Mouse (Mus musculus): Measurements from ENCODE around the gene Kcnq5. TPM values are rescaled to one million over a fixed set of nuclear protein-coding genes. Genes with fewer than 3 reads are reported as not detected.

The Kcnq5 gene
- polyA plus RNA-seq, 1 experiment: 1.8 TPM

GRCm38 (mm10) chr1:21554630-21555029, 407.1 kb downstream of the Kcnq5 start:
- Histone ChIP-seq H3K27me3 (ENCODE audit: control insufficient read depth, insufficient read depth, low read length) (no peaks in the 10 kb centered on the region), H3K4me1 (ENCODE audit: control insufficient read depth, insufficient read depth, low read length) (no peaks in the 10 kb centered on the region), H3K4me3 (replicated peaks; ENCODE audit: insufficient read depth, low read depth, low read length) (no peak overlapping the region), H3K27ac (ENCODE audit: insufficient read depth, low read length) (no peak overlapping the region)
- no peak for TF ChIP-seq CTCF (IDR thresholded peaks at IDR 0.05; ENCODE audit: borderline replicate concordance, insufficient read depth, low read depth, low read length)
- TF ChIP-seq POLR2A (IDR thresholded peaks at IDR 0.05; ENCODE audit: borderline replicate concordance, insufficient read depth, low read length): no peak
- no peak for DNase-seq
- WGBS: 80% methylated on average over 6 of the region's 6 CpGs

- DNase-seq: no peak
- no peak overlapping the region for H3K4me3 ChIP-seq (replicated peaks; ENCODE audit: insufficient read depth, low read depth, low read length)
- no peaks in the 10 kb centered on the region for H3K4me1 ChIP-seq (ENCODE audit: control insufficient read depth, insufficient read depth, low read length)
- no peak for TF ChIP-seq CTCF (IDR thresholded peaks at IDR 0.05; ENCODE audit: borderline replicate concordance, insufficient read depth, low read depth, low read length)
- TF ChIP-seq POLR2A (IDR thresholded peaks at IDR 0.05; ENCODE audit: borderline replicate concordance, insufficient read depth, low read length): no peak
- H3K27me3 ChIP-seq (ENCODE audit: control insufficient read depth, insufficient read depth, low read length): no peaks in the 10 kb centered on the region
- WGBS: 95% methylated on average over 2 of the region's 2 CpGs
- H3K27ac ChIP-seq (ENCODE audit: insufficient read depth, low read length): no peak overlapping the region
Observed at GRCm38 (mm10) chr1:21552715-21553114, 409.0 kb downstream of the Kcnq5 start.

- Histone ChIP-seq H3K27ac (ENCODE audit: insufficient read depth, low read length) (no peak overlapping the region), H3K4me1 (ENCODE audit: control insufficient read depth, insufficient read depth, low read length) (no peaks in the 10 kb centered on the region), H3K4me3 (replicated peaks; ENCODE audit: insufficient read depth, low read depth, low read length) (no peak overlapping the region), H3K27me3 (ENCODE audit: control insufficient read depth, insufficient read depth, low read length) (no peaks in the 10 kb centered on the region)
- DNase-seq: no peak
- no peak for TF ChIP-seq POLR2A (IDR thresholded peaks at IDR 0.05; ENCODE audit: borderline replicate concordance, insufficient read depth, low read length)
- no peak for TF ChIP-seq CTCF (IDR thresholded peaks at IDR 0.05; ENCODE audit: borderline replicate concordance, insufficient read depth, low read depth, low read length)
Observed at GRCm38 (mm10) chr1:21543909-21544308, 417.8 kb downstream of the Kcnq5 start.

- no peak for DNase-seq
- WGBS: 80% methylated on average over 2 of the region's 2 CpGs
- TF ChIP-seq CTCF (IDR thresholded peaks at IDR 0.05; ENCODE audit: borderline replicate concordance, insufficient read depth, low read depth, low read length): no peak
- TF ChIP-seq POLR2A (IDR thresholded peaks at IDR 0.05; ENCODE audit: borderline replicate concordance, insufficient read depth, low read length): no peak
- Histone ChIP-seq H3K4me3 (replicated peaks; ENCODE audit: insufficient read depth, low read depth, low read length) (no peak overlapping the region), H3K27me3 (ENCODE audit: control insufficient read depth, insufficient read depth, low read length) (no peaks in the 10 kb centered on the region), H3K4me1 (ENCODE audit: control insufficient read depth, insufficient read depth, low read length) (no peaks in the 10 kb centered on the region), H3K27ac (ENCODE audit: insufficient read depth, low read length) (no peak overlapping the region)
Observed at GRCm38 (mm10) chr1:21539486-21539885, 422.3 kb downstream of the Kcnq5 start.

- Histone ChIP-seq H3K4me1 (ENCODE audit: control insufficient read depth, insufficient read depth, low read length) (no peaks in the 10 kb centered on the region), H3K27ac (ENCODE audit: insufficient read depth, low read length) (no peak overlapping the region), H3K27me3 (ENCODE audit: control insufficient read depth, insufficient read depth, low read length) (no peaks in the 10 kb centered on the region), H3K4me3 (replicated peaks; ENCODE audit: insufficient read depth, low read depth, low read length) (no peak overlapping the region)
- TF ChIP-seq POLR2A (IDR thresholded peaks at IDR 0.05; ENCODE audit: borderline replicate concordance, insufficient read depth, low read length) (no peak), CTCF (IDR thresholded peaks at IDR 0.05; ENCODE audit: borderline replicate concordance, insufficient read depth, low read depth, low read length) (no peak)
- 80% methylated on average over 1 of the region's 1 CpGs for WGBS
- DNase-seq: no peak
Observed at GRCm38 (mm10) chr1:21530823-21531222, 430.9 kb downstream of the Kcnq5 start.

GRCm38 (mm10) chr1:21521995-21522394, 439.7 kb downstream of the Kcnq5 start:
- Histone ChIP-seq H3K4me3 (replicated peaks; ENCODE audit: insufficient read depth, low read depth, low read length) (no peak overlapping the region), H3K4me1 (ENCODE audit: control insufficient read depth, insufficient read depth, low read length) (no peaks in the 10 kb centered on the region), H3K27ac (ENCODE audit: insufficient read depth, low read length) (no peak overlapping the region), H3K27me3 (ENCODE audit: control insufficient read depth, insufficient read depth, low read length) (no peaks in the 10 kb centered on the region)
- TF ChIP-seq POLR2A (IDR thresholded peaks at IDR 0.05; ENCODE audit: borderline replicate concordance, insufficient read depth, low read length): no peak
- no peak for TF ChIP-seq CTCF (IDR thresholded peaks at IDR 0.05; ENCODE audit: borderline replicate concordance, insufficient read depth, low read depth, low read length)
- 80% methylated on average over 10 of the region's 10 CpGs for WGBS
- DNase-seq: no peak

- DNase-seq: no peak
- Histone ChIP-seq H3K4me3 (replicated peaks; ENCODE audit: insufficient read depth, low read depth, low read length) (no peak overlapping the region), H3K4me1 (ENCODE audit: control insufficient read depth, insufficient read depth, low read length) (no peaks in the 10 kb centered on the region), H3K27me3 (ENCODE audit: control insufficient read depth, insufficient read depth, low read length) (no peaks in the 10 kb centered on the region), H3K27ac (ENCODE audit: insufficient read depth, low read length) (no peak overlapping the region)
- TF ChIP-seq POLR2A (IDR thresholded peaks at IDR 0.05; ENCODE audit: borderline replicate concordance, insufficient read depth, low read length) (no peak), CTCF (IDR thresholded peaks at IDR 0.05; ENCODE audit: borderline replicate concordance, insufficient read depth, low read depth, low read length) (no peak)
- 91% methylated on average over 8 of the region's 8 CpGs for WGBS
Observed at GRCm38 (mm10) chr1:21521475-21521874, 440.3 kb downstream of the Kcnq5 start.

- H3K4me1 ChIP-seq (ENCODE audit: control insufficient read depth, insufficient read depth, low read length): no peaks in the 10 kb centered on the region
- no peak for DNase-seq
- 89% methylated on average over 10 of the region's 10 CpGs for WGBS
Observed at GRCm38 (mm10) chr1:21520116-21520645, 441.6 kb downstream of the Kcnq5 start.

More at GRCm38 (mm10) chr1:21520116-21520645, 441.6 kb downstream of the Kcnq5 start:
- Histone ChIP-seq H3K4me3 (replicated peaks; ENCODE audit: insufficient read depth, low read depth, low read length) (no peak overlapping the region), H3K27ac (ENCODE audit: insufficient read depth, low read length) (no peak overlapping the region), H3K27me3 (ENCODE audit: control insufficient read depth, insufficient read depth, low read length) (no peaks in the 10 kb centered on the region)
- TF ChIP-seq CTCF (IDR thresholded peaks at IDR 0.05; ENCODE audit: borderline replicate concordance, insufficient read depth, low read depth, low read length): no peak
- TF ChIP-seq POLR2A (IDR thresholded peaks at IDR 0.05; ENCODE audit: borderline replicate concordance, insufficient read depth, low read length): no peak
